Mouse (Mus musculus): ENCODE results near the gene Cep19.

- TF ChIP-seq CTCF (IDR thresholded peaks at IDR 0.05; ENCODE audit: low read depth, low read length) (no peak), GATA1 (IDR thresholded peaks at IDR 0.05; ENCODE audit: borderline replicate concordance, low read length) (no peak), TAL1 (conservative IDR thresholded peaks at IDR 0.05; ENCODE audit: low read depth, low read length) (no peak), POLR2AphosphoS5 (IDR thresholded peaks at IDR 0.05; ENCODE audit: insufficient replicate concordance, low read depth, low read length) (no peak)
Observed at GRCm38 (mm10) chr16:32076406-32076805, 23.2 kb upstream of the Cep19 start.
